Mouse (Mus musculus) urinary bladder, postnatal 10 days (tissue): ENCODE results near the gene Sptb.
A peak's percentile ranks its signal among the peaks of the same experiment; 100 is the strongest.

Experiments
- DNase-seq: peaks from one replicate; pipeline ENCODE4 v3.0.0; 2022; ENCODE audit warnings: low spot score

Gene Sptb

DNA sequence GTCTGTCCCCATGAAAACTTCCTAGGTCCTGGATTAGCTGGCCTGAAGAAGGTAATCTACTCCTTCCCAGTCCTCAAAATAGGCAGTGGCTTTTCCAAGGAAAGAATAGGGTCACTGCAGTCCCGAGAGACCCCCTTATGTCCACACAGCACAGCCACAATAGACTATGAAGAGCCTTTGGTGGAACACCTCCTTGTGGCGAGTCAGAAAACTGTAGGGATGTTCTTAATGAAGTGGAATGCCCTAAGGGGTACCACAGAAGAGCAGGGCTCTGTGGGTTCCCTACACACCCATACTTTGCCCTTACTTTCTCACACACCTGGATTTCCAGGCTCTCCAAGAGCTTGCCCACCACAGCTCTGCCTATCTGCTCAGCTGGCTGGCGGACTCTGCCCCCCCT, 104.5 kb downstream of the Sptb start:
- DNase-seq, result no peak

DNA sequence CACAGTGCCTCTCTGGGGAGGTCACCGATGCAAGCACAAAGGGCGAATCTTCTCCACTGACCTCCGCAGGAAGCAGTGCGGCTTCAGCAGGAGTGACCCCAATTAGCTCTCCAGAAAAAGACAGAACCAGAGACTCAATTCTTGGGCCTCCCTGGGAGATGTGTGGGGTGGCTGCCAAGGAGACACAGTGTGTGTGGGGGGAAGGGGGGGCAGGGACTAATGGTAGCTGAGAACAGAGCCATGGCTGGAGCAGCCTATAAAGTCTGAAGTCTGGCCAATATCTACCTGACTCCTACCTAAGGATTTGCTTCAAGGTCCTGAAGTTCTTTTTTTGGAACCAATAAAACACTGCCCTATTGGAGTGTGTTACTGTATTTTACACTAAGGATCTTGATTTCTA, 105.8 kb downstream of the Sptb start:
- DNase-seq, result no peak

- no peak for DNase-seq
These were observed 106.6 kb downstream of the Sptb start for GRCm38 (mm10) chr12:76603779-76604178.

DNA sequence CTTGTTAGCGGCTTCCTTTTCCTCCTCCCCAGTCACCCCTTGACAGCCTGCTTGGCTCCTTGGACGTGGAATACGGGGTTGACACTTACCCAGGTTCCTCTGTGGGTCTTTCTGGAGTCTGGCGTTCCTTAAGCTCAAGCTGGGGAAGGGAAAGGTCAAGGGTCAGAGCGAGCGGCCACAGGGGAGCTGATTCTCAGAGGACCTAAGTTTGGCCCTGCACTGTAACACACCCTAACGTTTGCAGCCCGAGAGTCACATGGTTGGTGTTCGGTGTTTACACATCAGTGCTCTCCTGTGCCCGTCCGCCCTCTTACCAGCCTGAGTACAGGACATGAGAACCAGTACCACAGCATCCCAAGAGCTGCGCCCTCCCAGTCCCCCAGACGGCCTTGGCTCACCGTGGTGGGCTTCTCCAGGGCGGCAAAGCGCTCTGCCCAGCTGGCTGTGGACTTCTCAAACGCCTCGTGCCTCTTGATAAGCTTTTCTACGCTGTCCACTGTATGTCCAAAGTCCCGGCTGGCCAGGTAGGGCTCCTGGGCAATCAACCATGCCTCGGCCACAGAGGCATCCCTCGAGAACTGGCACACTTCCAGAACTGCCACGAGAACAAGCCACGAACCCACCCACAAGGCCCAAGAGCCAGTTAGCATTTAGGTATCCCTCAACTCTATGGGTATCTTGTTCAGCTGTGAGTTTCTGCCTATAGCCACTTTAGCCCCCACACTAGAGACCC, 112.0 kb downstream of the Sptb start:
- no peak for DNase-seq

GRCm38 (mm10) chr12:76597577-76598100, 112.7 kb downstream of the Sptb start:
- DNase-seq, result no peak

GRCm38 (mm10) chr12:76596292-76597023, 113.9 kb downstream of the Sptb start:
- DNase-seq, result peak; percentile 35

GRCm38 (mm10) chr12:76595830-76596229, 114.5 kb downstream of the Sptb start:
- DNase-seq, result no peak

- no peak for DNase-seq
These were observed 115.8 kb downstream of the Sptb start for GRCm38 (mm10) chr12:76594556-76594955.

DNA sequence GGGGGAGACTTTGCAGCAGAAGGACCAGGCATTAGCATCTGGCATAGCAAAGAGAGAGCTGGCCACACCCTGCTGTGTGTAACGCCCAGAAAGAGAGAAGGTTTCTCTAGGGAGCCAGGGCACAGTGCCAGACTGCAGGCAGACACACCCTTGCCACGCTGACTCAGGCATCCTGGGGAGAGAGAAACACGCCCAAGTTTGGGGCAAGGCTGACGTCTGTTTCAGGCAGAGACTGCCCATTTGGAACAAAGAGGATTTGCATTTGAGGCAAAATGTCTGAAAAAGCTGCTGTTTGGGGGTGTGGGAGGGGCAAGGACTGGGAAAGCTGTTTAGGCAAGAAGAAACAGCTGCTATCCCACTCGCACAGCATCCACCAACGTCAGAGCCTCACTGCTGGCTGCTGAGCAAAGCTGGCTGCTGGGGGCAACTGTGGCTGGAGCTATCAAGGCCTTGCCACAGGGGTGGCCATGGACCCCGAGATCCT, 116.5 kb downstream of the Sptb start:
- peak; percentile 47 for DNase-seq

DNA sequence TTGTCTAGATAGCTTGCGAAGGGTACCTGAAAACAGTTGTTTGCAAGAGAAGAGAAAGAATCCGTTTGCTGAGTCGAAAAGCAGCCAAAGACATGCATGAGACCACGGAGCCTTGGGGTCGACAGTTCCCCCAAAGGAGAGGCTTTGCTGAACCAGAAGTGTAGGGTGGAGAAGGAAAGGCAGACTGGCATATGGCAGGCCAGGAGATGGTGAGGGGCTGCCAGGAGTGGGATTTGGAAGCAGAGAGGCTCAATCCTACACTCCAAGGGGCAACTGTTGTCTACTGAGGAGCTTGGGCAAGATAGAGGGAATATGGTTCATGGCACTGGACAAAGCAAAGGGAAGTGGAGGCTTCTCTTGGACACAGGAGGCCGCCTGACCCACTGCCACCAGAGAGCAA, 117.1 kb downstream of the Sptb start:
- no peak for DNase-seq

DNA sequence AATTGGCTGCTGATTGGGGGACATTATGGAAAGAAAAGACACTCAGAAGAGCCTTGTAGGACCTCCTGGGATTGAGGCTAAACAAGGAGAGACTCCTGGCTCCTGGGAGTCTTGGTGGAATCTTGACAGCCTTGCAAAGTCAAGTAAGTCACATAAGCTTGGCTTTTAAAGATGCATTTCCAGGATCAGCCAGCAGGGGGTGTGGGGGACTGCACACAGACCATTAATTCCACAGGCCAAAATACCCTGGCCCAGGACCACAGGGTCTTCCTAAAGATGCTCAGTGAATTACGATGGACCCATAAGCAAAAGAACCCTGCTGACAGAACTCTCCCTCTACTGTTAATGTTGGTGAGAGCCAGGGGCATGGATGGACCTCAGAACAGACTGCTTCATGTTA, 118.1 kb downstream of the Sptb start:
- no peak for DNase-seq

GRCm38 (mm10) chr12:76591037-76591436, 119.3 kb downstream of the Sptb start:
- DNase-seq, result no peak

DNA sequence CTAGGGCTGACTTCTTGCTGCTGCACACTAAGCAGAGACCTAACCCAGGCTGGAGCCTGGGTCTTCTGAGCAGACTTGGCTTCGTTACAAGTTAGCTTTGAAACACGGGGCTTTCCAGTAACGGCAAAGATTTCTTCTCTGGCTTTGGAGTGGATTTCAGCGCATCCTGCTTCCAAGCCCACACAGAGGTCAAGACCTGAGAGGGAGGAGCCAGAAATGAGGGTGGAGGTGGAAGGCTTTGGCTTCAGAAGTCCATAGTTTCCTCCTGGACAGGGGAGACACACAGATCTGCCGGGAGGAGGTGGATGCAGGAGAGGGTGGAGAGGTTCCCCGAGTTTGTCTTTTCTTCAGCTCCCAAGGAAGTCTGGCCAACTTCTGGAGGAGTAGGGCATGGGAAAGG, 120.8 kb downstream of the Sptb start:
- DNase-seq, result no peak

- no peak for DNase-seq
These were observed 123.0 kb downstream of the Sptb start for GRCm38 (mm10) chr12:76587357-76587756.

DNA sequence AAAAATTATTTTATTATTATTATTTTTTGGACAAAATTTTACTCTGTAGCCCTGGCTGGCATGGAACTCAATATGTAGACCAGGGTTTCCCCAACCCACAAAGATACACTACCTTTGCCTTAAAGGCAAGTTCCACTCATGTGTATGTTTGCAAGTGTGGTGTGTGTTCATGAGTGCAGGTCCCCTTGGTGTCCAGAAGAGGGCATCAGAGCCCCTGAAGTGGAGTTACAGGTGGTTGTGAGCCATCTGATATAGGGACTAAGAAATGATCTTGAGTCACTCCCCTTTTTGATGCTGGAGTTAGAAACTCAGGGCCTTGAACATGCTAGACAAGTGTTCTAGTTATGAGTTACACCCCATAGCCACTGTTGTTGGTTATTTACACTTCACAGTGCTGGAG, 125.3 kb downstream of the Sptb start:
- no peak for DNase-seq

DNA sequence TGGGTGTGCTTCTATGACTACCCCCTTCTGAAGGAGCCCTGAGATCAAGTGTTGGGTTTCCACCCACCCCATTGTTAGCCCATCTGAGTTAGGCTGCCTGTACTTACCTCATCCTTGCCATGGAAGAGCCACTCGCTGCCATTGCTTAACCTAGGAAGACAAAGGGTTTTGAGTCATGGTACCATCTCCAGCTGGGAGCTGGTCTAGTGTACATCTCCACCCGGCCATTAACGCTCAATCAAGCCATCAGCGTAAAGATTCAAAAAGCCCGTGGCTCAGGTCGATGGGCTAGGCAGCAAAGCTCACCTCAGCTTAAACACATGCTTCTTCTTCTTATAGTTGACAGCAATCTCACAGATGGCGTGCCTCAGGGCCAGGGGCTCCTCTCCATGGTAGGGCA, 126.9 kb downstream of the Sptb start:
- DNase-seq, result no peak

- no peak for DNase-seq
These were observed 127.5 kb downstream of the Sptb start for GRCm38 (mm10) chr12:76582841-76583240.

DNA sequence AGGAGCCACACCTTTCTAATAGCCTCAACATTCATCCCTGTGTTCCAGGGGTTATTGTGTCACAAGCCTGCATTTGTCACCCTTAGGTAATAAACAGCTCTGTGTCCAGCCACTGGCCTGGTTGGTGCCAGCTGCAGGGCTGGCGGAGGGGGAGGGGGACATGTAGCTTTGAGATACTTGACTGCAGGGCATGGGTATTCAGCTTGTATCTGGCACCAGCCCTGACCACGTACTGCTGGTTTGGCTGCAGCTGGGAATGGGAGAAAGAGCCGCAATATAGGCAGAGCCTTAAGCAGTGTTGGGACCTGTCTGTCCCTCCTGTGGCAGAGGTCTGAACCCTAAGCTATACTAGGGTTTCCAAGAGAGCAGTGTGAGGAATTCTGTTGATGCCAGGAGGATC, 128.2 kb downstream of the Sptb start:
- DNase-seq, result no peak

GRCm38 (mm10) chr12:76579806-76580205, 130.5 kb downstream of the Sptb start:
- DNase-seq, result no peak

- no peak for DNase-seq
These were observed 131.9 kb downstream of the Sptb start for GRCm38 (mm10) chr12:76578465-76578864.

GRCm38 (mm10) chr12:76577858-76578257, 132.5 kb downstream of the Sptb start:
- no peak for DNase-seq

DNA sequence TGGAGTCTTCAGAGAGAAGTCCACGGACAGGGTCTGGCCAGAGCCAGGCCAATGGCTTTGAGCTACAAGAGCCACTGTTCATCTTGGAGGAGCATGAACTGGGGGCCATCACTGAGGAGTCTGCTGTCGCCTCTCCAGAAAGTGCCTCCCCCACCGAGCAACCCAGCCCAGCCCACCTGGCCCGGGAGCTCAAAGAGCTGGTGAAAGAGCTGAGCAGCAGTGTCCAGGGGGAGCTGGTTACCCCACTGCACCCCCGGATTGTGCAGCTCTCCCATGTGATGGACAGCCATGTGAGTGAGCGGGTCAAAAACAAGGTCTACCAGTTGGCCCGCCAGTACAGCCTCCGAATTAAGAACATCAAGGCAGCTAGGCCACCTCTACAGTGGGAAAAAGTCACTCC, 133.5 kb downstream of the Sptb start:
- no peak for DNase-seq

DNA sequence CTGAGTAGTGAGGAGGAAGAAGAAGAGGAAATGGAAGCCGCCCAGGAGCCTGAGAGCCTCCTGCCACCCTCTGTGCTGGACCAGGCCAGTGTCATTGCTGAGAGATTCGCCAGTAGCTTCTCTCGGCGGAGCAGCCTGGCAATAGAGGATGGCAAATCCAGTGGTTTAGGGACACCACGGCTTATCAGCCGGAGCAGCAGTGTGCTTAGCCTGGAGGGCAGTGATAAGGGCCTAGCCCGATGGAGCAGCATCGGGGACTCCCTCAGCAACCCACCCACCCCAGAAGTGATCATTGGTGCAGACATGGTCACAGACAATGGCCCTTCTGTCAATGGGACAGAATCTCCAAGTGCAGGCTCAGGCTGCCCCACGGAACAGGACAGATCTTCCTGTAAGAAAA, 134.3 kb downstream of the Sptb start:
- DNase-seq, result no peak
